Mouse (Mus musculus) liver, postnatal 0 days (tissue): ENCODE results near the gene Zfp108.

ENCODE experiments used
- CTCF ChIP-seq: sonication (generic); IDR thresholded peaks from 2 replicates; pipeline ENCODE4 v1.5.1; 2016; ENCODE audit warnings: antibody characterized with exemption, low read depth
- EP300 ChIP-seq: IDR thresholded peaks from 2 replicates; pipeline ENCODE4 v1.6.1; 2016; ENCODE audit warnings: antibody characterized with exemption, low read depth, mild to moderate bottlenecking

- TF ChIP-seq CTCF, result no peak
- no peak for TF ChIP-seq EP300
Measured at GRCm38 (mm10) chr7:24207488-24208261, 46.9 kb upstream of the Zfp108 start.
